Mouse (Mus musculus) colon, adult 2 months (tissue): ENCODE measurements around the gene Dnajb12. TPM values are rescaled to one million over a fixed set of nuclear protein-coding genes. Genes with fewer than 3 reads are reported as not detected.

Source experiments
- polyA plus RNA-seq: library from polyadenylated mRNA; depleted of rRNA; stranded (reverse); fragments of >200 nt; gene quantifications from 2 replicates; pipeline ENCODE4 v1.2.3, GENCODE M21; 2012; rRNA removed

The Dnajb12 gene
- polyA plus RNA-seq, result 52.7 and 59.7 TPM in 2 replicates

DNA sequence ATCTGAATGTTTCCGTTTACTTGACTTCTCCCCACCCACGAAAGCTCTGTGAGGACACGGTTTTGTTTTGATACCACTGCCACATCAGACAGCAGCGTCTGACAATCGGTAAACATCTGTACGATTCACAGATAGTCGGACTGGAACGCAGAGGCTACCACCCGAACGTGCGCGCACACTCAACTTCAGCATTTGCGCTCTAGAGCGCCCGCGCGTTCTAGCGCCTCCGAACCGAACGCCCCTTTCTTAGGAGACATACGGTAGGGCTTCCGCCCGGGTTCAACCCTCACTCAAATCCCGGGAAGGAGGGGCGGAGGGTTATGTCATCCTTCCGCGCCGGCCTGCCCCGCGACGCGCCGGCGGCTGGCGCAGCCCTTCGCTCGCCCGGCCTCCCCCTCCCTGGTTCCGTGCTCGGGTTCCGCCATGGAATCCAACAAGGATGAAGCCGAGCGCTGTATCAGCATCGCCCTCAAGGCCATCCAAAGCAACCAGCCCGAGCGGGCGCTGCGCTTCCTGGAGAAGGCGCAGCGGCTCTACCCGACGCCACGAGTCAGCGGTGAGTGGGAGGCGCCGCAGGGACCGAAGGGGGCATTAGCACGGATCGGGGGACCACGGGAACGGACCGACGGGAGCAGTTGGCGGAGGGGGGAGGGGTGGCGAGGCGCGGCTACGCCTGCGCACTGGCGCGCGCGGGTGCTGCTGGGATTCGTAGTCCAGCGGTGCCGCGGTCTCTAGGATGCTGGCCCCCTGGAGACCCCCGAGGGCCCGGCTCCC is at the start of gene Dnajb12:
Gene Dnajb12 (plus strand): TSS at position 302 of the 774 bp plus-strand sequence.

Other genes with a start within 250 kb of the Dnajb12 start
- gene Micu1, start 177.1 kb upstream of the Dnajb12 start, polyA plus RNA-seq, result 73.0 and 76.4 TPM in 2 replicates
- gene Ddit4, start 72.3 kb downstream of the Dnajb12 start, polyA plus RNA-seq, result 113 and 131 TPM in 2 replicates
- gene Ascc1, start 123.2 kb downstream of the Dnajb12 start, polyA plus RNA-seq, result 13.5 and 18.7 TPM in 2 replicates
- gene Anapc16, start 123.6 kb downstream of the Dnajb12 start, polyA plus RNA-seq, result 63.8 and 64.9 TPM in 2 replicates
- 4.9 and 6.6 TPM in 2 replicates for gene Spock2, start 226.7 kb downstream of the Dnajb12 start, polyA plus RNA-seq